Mouse (Mus musculus) MEL (cell line): ENCODE results near the gene Lypd6b. TPM values are rescaled to one million over a fixed set of nuclear protein-coding genes. Genes with fewer than 3 reads are reported as not detected.

Experiments
- DNase-seq: peaks from one replicate; pipeline ENCODE4 v3.0.0; 2011; ENCODE audit warnings: low read depth, low spot score
- H3K27ac ChIP-seq: 2 replicates; pipeline ENCODE4 v1.5.1; 2012; ENCODE audit warnings: low read depth, mild to moderate bottlenecking, control low read depth, low read length, moderate library complexity; ENCODE audit not compliant: control insufficient read depth
- H3K27me3 ChIP-seq, 2 experiments: fragments of 150-350 bp in 1 of 2; sonication (generic) in 1 of 2; 2 replicates each; pipeline ENCODE4 v1.6.1; 2012; ENCODE audit warnings: low read length in 2 of 2, mild to moderate bottlenecking in 2 of 2, improper control_type of control experiment in 1 of 2, moderate library complexity in 1 of 2; ENCODE audit not compliant: insufficient read depth in 2 of 2, control insufficient read depth in 1 of 2
- H3K36me3 ChIP-seq, 2 experiments: 2 replicates each; pipeline ENCODE4 v1.6.1; 2012 to 2014; ENCODE audit warnings: low read length in 2 of 2, improper control_type of control experiment in 1 of 2, inconsistent platforms in 1 of 2, mild to moderate bottlenecking in 1 of 2; ENCODE audit not compliant: insufficient read depth in 2 of 2, control insufficient read depth in 1 of 2
- H3K4me1 ChIP-seq, 2 experiments: fragments of 150-350 bp in 1 of 2; sonication (generic) in 1 of 2; 2 replicates each; pipeline ENCODE4 v1.6.1; 2012; ENCODE audit warnings: low read length in 2 of 2, improper control_type of control experiment in 1 of 2, mild to moderate bottlenecking in 1 of 2; ENCODE audit not compliant: insufficient read depth in 2 of 2, control insufficient read depth in 1 of 2
- H3K4me3 ChIP-seq, 2 experiments: fragments of 150-350 bp in 1 of 2; sonication (generic) in 1 of 2; 2 replicates each; pipeline ENCODE4 v1.5.1; 2012; ENCODE audit warnings: low read depth in 2 of 2, low read length in 2 of 2, mild to moderate bottlenecking in 2 of 2, moderate library complexity in 2 of 2, control low read depth in 1 of 2, improper control_type of control experiment in 1 of 2; ENCODE audit not compliant: control insufficient read depth in 1 of 2, insufficient read depth in 1 of 2
- H3K79me2 ChIP-seq: 2 replicates; pipeline ENCODE4 v1.6.1; 2012; ENCODE audit warnings: mild to moderate bottlenecking, low read length, moderate library complexity; ENCODE audit not compliant: control insufficient read depth, poor library complexity, insufficient read depth
- H3K9ac ChIP-seq: 2 replicates; pipeline ENCODE4 v1.6.1; 2012; ENCODE audit warnings: low read depth, mild to moderate bottlenecking, control low read depth, low read length, moderate library complexity; ENCODE audit not compliant: control insufficient read depth, poor library complexity, severe bottlenecking
- H3K9me3 ChIP-seq: fragments of 150-350 bp; sonication (generic); replicated peaks from 2 replicates; pipeline ENCODE4 v1.6.1; 2012; ENCODE audit warnings: mild to moderate bottlenecking, low read length, improper control_type of control experiment, moderate library complexity; ENCODE audit not compliant: insufficient read depth
- CHD1 ChIP-seq: IDR thresholded peaks from 2 replicates; pipeline ENCODE4 v1.6.1; 2012; ENCODE audit warnings: low read depth, mild to moderate bottlenecking, inconsistent platforms, low read length, improper control_type of control experiment
- CHD2 ChIP-seq: IDR thresholded peaks from 2 replicates; pipeline ENCODE4 v1.6.1; 2011; ENCODE audit warnings: low read length, improper control_type of control experiment
- EP300 ChIP-seq, 2 experiments: IDR thresholded peaks; 2 replicates each; pipeline ENCODE4 v1.6.1; 2011; ENCODE audit warnings: improper control_type of control experiment in 2 of 2, low read length in 2 of 2, low read depth in 1 of 2, mild to moderate bottlenecking in 1 of 2
- GABPA ChIP-seq: IDR thresholded peaks from 2 replicates; pipeline ENCODE4 v1.6.1; 2012; ENCODE audit warnings: low read depth, mild to moderate bottlenecking, inconsistent platforms, low read length, improper control_type of control experiment, moderate library complexity
- HCFC1 ChIP-seq: IDR thresholded peaks from 2 replicates; pipeline ENCODE4 v1.6.1; 2012; ENCODE audit warnings: low read depth, mild to moderate bottlenecking, inconsistent platforms, low read length, improper control_type of control experiment, moderate library complexity
- MAX ChIP-seq: IDR thresholded peaks from 2 replicates; pipeline ENCODE4 v1.6.1; 2011; ENCODE audit warnings: low read length, improper control_type of control experiment
- MEF2A ChIP-seq: IDR thresholded peaks from 2 replicates; pipeline ENCODE4 v1.6.1; 2014; ENCODE audit warnings: low read depth, mild to moderate bottlenecking, inconsistent platforms, low read length, improper control_type of control experiment; ENCODE audit not compliant: poor library complexity, insufficient replicate concordance, severe bottlenecking; ENCODE audit errors: extremely low read depth
- MYC ChIP-seq: IDR thresholded peaks from 2 replicates; pipeline ENCODE4 v1.6.1; 2011; ENCODE audit warnings: low read depth, mild to moderate bottlenecking, low read length, improper control_type of control experiment, moderate library complexity
- NRF1 ChIP-seq: IDR thresholded peaks from 2 replicates; pipeline ENCODE4 v1.6.1; 2014; ENCODE audit warnings: low read depth, mild to moderate bottlenecking, inconsistent platforms, low read length, improper control_type of control experiment, moderate library complexity; ENCODE audit not compliant: poor library complexity, insufficient read depth, severe bottlenecking
- RCOR1 ChIP-seq: IDR thresholded peaks from 2 replicates; pipeline ENCODE4 v1.6.1; 2012; ENCODE audit warnings: low read depth, mild to moderate bottlenecking, inconsistent platforms, low read length, improper control_type of control experiment
- SMC3 ChIP-seq: IDR thresholded peaks from 2 replicates; pipeline ENCODE4 v1.6.1; 2011; ENCODE audit warnings: low read depth, low read length, improper control_type of control experiment
- TAL1 ChIP-seq: IDR thresholded peaks from 2 replicates; pipeline ENCODE4 v1.6.1; 2012; ENCODE audit warnings: mild to moderate bottlenecking, inconsistent platforms, low read length, moderate library complexity, mixed read lengths
- TCF12 ChIP-seq: IDR thresholded peaks from 2 replicates; pipeline ENCODE4 v1.6.1; 2014; ENCODE audit warnings: low read depth, mild to moderate bottlenecking, inconsistent platforms, low read length, improper control_type of control experiment, moderate library complexity
- ZNF384 ChIP-seq: IDR thresholded peaks from 2 replicates; pipeline ENCODE4 v1.6.1; 2012; ENCODE audit warnings: low read depth, mild to moderate bottlenecking, inconsistent platforms, low read length, improper control_type of control experiment
- polyA plus RNA-seq, 2 experiments: library from polyadenylated mRNA; stranded (reverse) in 1 of 2; unstranded in 1 of 2; fragments of >175 nt in 1 of 2; fragments of >200 nt in 1 of 2; gene quantifications; 2 replicates each; pipeline versions ENCODE4 v1.2.1 to v1.2.4; 2012; ENCODE audit warnings: low replicate concordance in 2 of 2, low read depth in 1 of 2; ENCODE audit not compliant: insufficient read length in 2 of 2, insufficient read depth in 1 of 2, missing spikeins in 1 of 2
- total RNA-seq: library from RNA; depleted of rRNA; stranded (reverse); fragments of 300-350 nt; gene quantifications from 2 replicates; pipeline ENCODE4 v1.2.3, GENCODE M21; 2012

The Lypd6b gene
- total and polyA plus RNA-seq, 3 experiments = not detected

DNA sequence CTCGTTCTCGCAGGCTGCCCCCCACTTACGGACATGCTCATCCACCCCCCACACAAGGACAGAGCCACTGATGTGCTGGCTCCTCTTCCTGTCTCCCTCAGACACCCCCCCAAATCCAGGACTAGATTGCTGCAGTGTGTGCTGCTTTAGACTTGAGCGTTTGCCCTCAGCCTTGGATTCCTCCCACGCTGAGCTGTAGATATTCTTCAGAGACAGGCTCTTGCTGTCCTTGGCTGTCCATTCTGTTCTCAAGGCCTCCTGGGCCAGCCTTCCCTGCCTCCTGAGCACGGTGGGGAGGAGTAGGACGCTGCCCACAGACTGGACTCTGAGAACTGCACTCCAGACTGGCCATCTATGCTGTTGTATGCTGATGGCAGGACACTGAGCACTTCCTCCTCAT lies 40.5 kb upstream of the Lypd6b start:
- H3K9me3 ChIP-seq = no peaks in the 10 kb centered on the region
- TF ChIP-seq RCOR1 (no peak), SMC3 (no peak), MYC (no peak), EP300 (IDR thresholded peaks at IDR 0.05; ENCODE audit: low read depth in 1 of 2, low read length in 2 of 2) (no peak), NRF1 (no peak), GABPA (no peak), HCFC1 (no peak), TAL1 (no peak), ZNF384 (no peak)
- no peaks in the 10 kb centered on the region for H3K79me2 ChIP-seq
- peaks cover 0 to 13% of the 10 kb centered on the region in 2 experiments; a peak in 2 of 4 replicates for H3K4me1 ChIP-seq
- no peaks in the 10 kb centered on the region for H3K27me3 ChIP-seq
- peaks cover 0 to 2% of the 10 kb centered on the region in 2 experiments; a peak in 1 of 4 replicates for H3K36me3 ChIP-seq
- no peak overlapping the region for H3K4me3 ChIP-seq
- DNase-seq = no peak
- no peak overlapping the region for H3K27ac ChIP-seq
- H3K9ac ChIP-seq = no peak overlapping the region

DNA sequence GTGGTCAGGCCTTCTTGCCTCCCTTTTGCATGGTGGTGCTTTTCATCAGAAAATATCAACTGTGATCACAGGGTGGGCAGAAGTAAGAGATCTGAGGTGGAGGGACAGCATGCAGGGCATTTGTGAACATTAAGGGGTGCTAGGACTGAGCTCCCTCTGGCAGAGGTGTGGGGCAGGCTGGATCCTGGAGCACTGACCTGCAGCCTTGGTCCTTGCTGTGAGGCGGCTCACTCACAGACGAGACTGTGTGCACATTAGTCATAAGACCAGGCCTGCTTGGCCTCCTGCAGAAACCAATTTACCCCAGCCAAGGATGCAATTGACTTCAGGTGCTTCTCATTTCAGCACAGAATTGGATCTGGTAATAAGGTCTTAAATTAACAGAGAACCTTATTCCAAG lies 39.8 kb upstream of the Lypd6b start:
- TF ChIP-seq CHD2 (no peak), CHD1 (no peak), MYC (no peak), MEF2A (no peak), TCF12 (no peak), MAX (no peak), RCOR1 (no peak)
- Histone ChIP-seq H3K9ac (no peak overlapping the region), H3K4me1 (peaks cover 0 to 13% of the 10 kb centered on the region in 2 experiments; a peak in 2 of 4 replicates), H3K27ac (no peak overlapping the region), H3K27me3 (no peaks in the 10 kb centered on the region), H3K4me3 (no peak overlapping the region), H3K79me2 (no peaks in the 10 kb centered on the region), H3K36me3 (peaks cover 0 to 2% of the 10 kb centered on the region in 2 experiments; a peak in 1 of 4 replicates), H3K9me3 (no peaks in the 10 kb centered on the region)
- DNase-seq = no peak
